Mouse (Mus musculus): ENCODE measurements around the gene Eda. TPM values are rescaled to one million over a fixed set of nuclear protein-coding genes. Genes with fewer than 3 reads are reported as not detected.
"Not testable (repeated sequence)": the region's sequence is repeated elsewhere in the genome, so short reads cannot be mapped to it uniquely, and the experiment has no call there.

Gene Eda
- polyA plus RNA-seq, 3 experiments from 2014 or later = not detected

- no peak for ATAC-seq
These were observed 453.3 kb downstream of the Eda start, which contains the start of gene Otud6a for GRCm38 (mm10) chrX:100428693-100429092. Gene Otud6a, plus strand, starts transcription at chrX:100429013.

DNA sequence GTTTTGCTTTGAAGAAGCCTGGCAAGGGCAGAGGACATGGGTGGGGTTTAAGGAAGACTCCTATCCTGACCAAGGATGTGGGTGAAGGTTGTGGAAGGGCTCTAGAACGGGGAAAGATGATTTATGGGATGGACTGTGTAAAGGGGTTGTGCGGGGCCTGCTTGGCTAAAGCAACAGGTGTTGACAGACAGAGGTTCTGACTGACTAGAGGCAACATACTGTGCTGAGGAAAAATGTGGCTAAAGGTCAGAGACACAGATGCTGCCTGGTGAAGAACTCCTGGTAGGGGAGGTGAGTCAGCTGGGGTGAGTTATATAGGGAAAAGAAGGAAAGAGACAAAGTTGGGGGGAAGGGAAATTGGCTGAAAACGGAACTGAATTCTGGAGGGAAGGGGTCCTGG is 456.9 kb downstream of the Eda start:
- ATAC-seq = no peak

DNA sequence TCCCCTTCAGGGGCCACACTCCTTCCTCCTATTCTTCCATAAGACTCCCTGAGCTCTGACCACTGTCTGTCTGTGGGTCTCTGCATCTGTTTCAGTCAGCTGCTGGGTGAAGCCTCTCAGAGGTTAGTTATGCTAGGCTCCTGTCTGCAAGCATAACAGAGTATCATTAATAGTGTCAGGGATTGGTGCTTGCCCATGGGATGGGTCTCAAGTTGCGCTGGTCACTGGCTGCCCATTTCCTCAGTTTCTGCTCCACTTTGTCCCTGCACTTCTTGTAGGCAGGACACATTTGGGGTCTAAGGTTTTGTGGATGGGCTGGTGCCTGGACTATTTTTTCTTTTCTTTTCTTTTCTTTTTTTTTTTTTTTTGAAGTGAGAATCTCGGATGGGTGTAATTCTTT is 467.2 kb downstream of the Eda start, which contains the start of gene Awat2:
Gene Awat2, minus strand, starts transcription at position 101 of the 400 bp plus-strand sequence.
- not testable (repeated sequence) for ATAC-seq

GRCm38 (mm10) chrX:100443532-100443931 is 468.1 kb downstream of the Eda start:
- ATAC-seq = no peak

Other genes starting within 250 kb of the Eda start
- gene Tmem28, start 154.6 kb upstream of the Eda start, polyA plus RNA-seq (2017; shearing (Covaris generic)) = not detected

Measured in inflammation-experienced regulatory T-cells, adult 6 months (primary cell).